Mouse (Mus musculus): ENCODE data around the gene Ptbp1.

The Ptbp1 gene

GRCm38 (mm10) chr10:79853860-79854795, at the start of gene Ptbp1:
Ptbp1 (plus strand) TSS chr10:79854427.
- DNase-seq: peak; percentile 98 to 99

- no peak for DNase-seq
Measured at GRCm38 (mm10) chr10:79805636-79806035, 48.6 kb upstream of the Ptbp1 start.

- DNase-seq: no peak
Measured at GRCm38 (mm10) chr10:79806331-79806730, 47.9 kb upstream of the Ptbp1 start.

- DNase-seq: no peak
Measured at GRCm38 (mm10) chr10:79806972-79807371, 47.3 kb upstream of the Ptbp1 start.

- no peak for DNase-seq
Measured at GRCm38 (mm10) chr10:79807826-79808225, 46.4 kb upstream of the Ptbp1 start.

- no peak for DNase-seq
Measured at GRCm38 (mm10) chr10:79808728-79809127, 45.5 kb upstream of the Ptbp1 start.

- peak; percentile 61 to 68 for DNase-seq
Measured at GRCm38 (mm10) chr10:79811736-79812637, 42.2 kb upstream of the Ptbp1 start.

- no peak for DNase-seq
Measured at GRCm38 (mm10) chr10:79814271-79814842, 39.9 kb upstream of the Ptbp1 start.

- DNase-seq: no peak
Measured at GRCm38 (mm10) chr10:79815671-79816494, 38.3 kb upstream of the Ptbp1 start.

GRCm38 (mm10) chr10:79817111-79817510, 37.1 kb upstream of the Ptbp1 start:
- DNase-seq: no peak

GRCm38 (mm10) chr10:79818225-79818624, 36.0 kb upstream of the Ptbp1 start:
- DNase-seq: no peak

- DNase-seq: no peak
Measured at GRCm38 (mm10) chr10:79819606-79820005, 34.6 kb upstream of the Ptbp1 start.

GRCm38 (mm10) chr10:79820277-79820676, 34.0 kb upstream of the Ptbp1 start:
- DNase-seq: no peak

- DNase-seq: no peak
Measured at GRCm38 (mm10) chr10:79820782-79821181, 33.4 kb upstream of the Ptbp1 start, which contains the start of gene Misp. Misp (plus strand) TSS chr10:79820989.

GRCm38 (mm10) chr10:79821731-79822130, 32.5 kb upstream of the Ptbp1 start:
- DNase-seq: no peak

GRCm38 (mm10) chr10:79822372-79822771, 31.9 kb upstream of the Ptbp1 start:
- DNase-seq: no peak

- no peak for DNase-seq
Measured at GRCm38 (mm10) chr10:79823011-79823410, 31.2 kb upstream of the Ptbp1 start.

GRCm38 (mm10) chr10:79824413-79824812, 29.8 kb upstream of the Ptbp1 start:
- DNase-seq: no peak

GRCm38 (mm10) chr10:79831583-79831982, 22.6 kb upstream of the Ptbp1 start:
- DNase-seq: no peak

GRCm38 (mm10) chr10:79832026-79832785, 22.0 kb upstream of the Ptbp1 start:
- DNase-seq: no peak

- no peak for DNase-seq
Measured at GRCm38 (mm10) chr10:79832786-79833181, 21.4 kb upstream of the Ptbp1 start.

Measured in thymus, adult 18-20 months (tissue).